Mouse (Mus musculus) heart, adult 2 months (tissue): Measurements from ENCODE around the gene Eif4e3. TPM values are rescaled to one million over a fixed set of nuclear protein-coding genes. Genes with fewer than 3 reads are reported as not detected.
A peak's percentile ranks its signal among the peaks of the same experiment; 100 is the strongest.

ENCODE experiments used
- DNase-seq, 2 experiments: peaks; one replicate each; pipeline ENCODE4 v3.0.0; 2021
- H3K27ac ChIP-seq: fragments of 200-600 bp; 2 replicates; pipeline ENCODE4 v1.8.1; 2022
- H3K27me3 ChIP-seq: fragments of 200-500 bp; 2 replicates; pipeline ENCODE4 v1.6.1; 2012; ENCODE audit warnings: mild to moderate bottlenecking, low read length, inconsistent platforms, mixed read lengths; ENCODE audit not compliant: control insufficient read depth, insufficient read depth
- H3K36me3 ChIP-seq: fragments of 200-500 bp; 2 replicates; pipeline ENCODE4 v1.6.1; 2012; ENCODE audit warnings: low read length, inconsistent platforms; ENCODE audit not compliant: control insufficient read depth, insufficient read depth
- H3K4me1 ChIP-seq: fragments of 200-500 bp; 2 replicates; pipeline ENCODE4 v1.6.1; 2011; ENCODE audit warnings: low read length; ENCODE audit not compliant: control insufficient read depth, insufficient read depth
- H3K4me3 ChIP-seq: fragments of 200-600 bp; 2 replicates; pipeline ENCODE4 v1.8.1; 2022
- H3K79me2 ChIP-seq: fragments of 200-500 bp; replicated peaks from 2 replicates; pipeline ENCODE4 v1.6.1; 2012; ENCODE audit warnings: mild to moderate bottlenecking, inconsistent platforms, low read length, moderate library complexity, mixed read lengths; ENCODE audit not compliant: control insufficient read depth, insufficient read depth
- H3K9ac ChIP-seq: fragments of 200-500 bp; 2 replicates; pipeline ENCODE4 v1.6.1; 2012; ENCODE audit warnings: low read depth, mild to moderate bottlenecking, control low read depth, inconsistent platforms, low read length, mixed read lengths
- CTCF ChIP-seq: fragments of 200-600 bp; IDR thresholded peaks from 2 replicates; pipeline ENCODE4 v1.8.1; 2022; ENCODE audit warnings: antibody characterized with exemption, mild to moderate bottlenecking, moderate library complexity
- EP300 ChIP-seq: fragments of 200-500 bp; IDR thresholded peaks from 2 replicates; pipeline ENCODE4 v1.6.1; 2011; ENCODE audit warnings: low read depth, low read length, control low read depth; ENCODE audit not compliant: insufficient read depth
- POLR2A ChIP-seq: fragments of 200-500 bp; IDR thresholded peaks from 2 replicates; pipeline ENCODE4 v1.6.1; 2011; ENCODE audit warnings: mild to moderate bottlenecking, low read depth, low read length, control low read depth; ENCODE audit not compliant: insufficient read depth
- WGBS: fragments of 180-500 bp; shearing (Covaris S2); methylation state at CpG from one replicate; pipeline ENCODE4 v1.1.7; 2018; 5-methylcytosine and 5-hydroxymethylcytosine counted together
- intact Hi-C: fragments of 180-260 bp; cut with DNase I; formaldehyde crosslinking; loops from one replicate; pipeline ENCODE4 v1.15.1; 2025
- polyA plus RNA-seq: library from polyadenylated mRNA; depleted of rRNA; stranded (reverse); fragments of >200 nt; gene quantifications from 2 replicates; pipeline ENCODE4 v1.2.3, GENCODE M21; 2012
- total RNA-seq, 2 experiments: library from RNA; stranded (reverse); gene quantifications; 2 replicates each; pipeline ENCODE4 v1.2.3; 2021

Gene Eif4e3
- total and polyA plus RNA-seq, 3 experiments: 24.2 to 45.8 (median 36.6) TPM

GRCm38 (mm10) chr6:99656088-99656487, 10.5 kb downstream of the Eif4e3 start:
- Histone ChIP-seq H3K36me3 (no peaks in the 10 kb centered on the region), H3K4me3 (no peak overlapping the region), H3K4me1 (peaks cover 4% of the 10 kb centered on the region), H3K79me2 (peaks cover 2% of the 10 kb centered on the region; the same call in 1 of the 2 replicates), H3K9ac (no peak overlapping the region), H3K27ac (no peak overlapping the region), H3K27me3 (no peaks in the 10 kb centered on the region)
- intact Hi-C loops: no loop called here
- 79% methylated on average over 2 of the region's 2 CpGs for WGBS
- TF ChIP-seq EP300 (no peak), POLR2A (no peak)
- DNase-seq: no peak

- H3K27ac ChIP-seq: no peak overlapping the region
- intact Hi-C loops: no loop called here
- peaks cover 4% of the 10 kb centered on the region for H3K4me1 ChIP-seq
- H3K27me3 ChIP-seq: no peaks in the 10 kb centered on the region
- 43% methylated on average over 7 of the region's 7 CpGs for WGBS
- H3K9ac ChIP-seq: no peak overlapping the region
- DNase-seq: no peak
- H3K4me3 ChIP-seq: no peak overlapping the region
- TF ChIP-seq POLR2A: no peak
- TF ChIP-seq EP300: no peak
- no peak for TF ChIP-seq CTCF
- H3K36me3 ChIP-seq: no peaks in the 10 kb centered on the region
- H3K79me2 ChIP-seq: peaks cover 2% of the 10 kb centered on the region; the same call in 1 of the 2 replicates
Observed at GRCm38 (mm10) chr6:99655488-99655887, 11.1 kb downstream of the Eif4e3 start.

GRCm38 (mm10) chr6:99654343-99654742, 12.2 kb downstream of the Eif4e3 start:
- peaks cover under 1% of the 10 kb centered on the region; the same call in 1 of the 2 replicates for H3K79me2 ChIP-seq
- H3K27ac ChIP-seq: no peak overlapping the region
- H3K4me1 ChIP-seq: peaks cover 4% of the 10 kb centered on the region
- TF ChIP-seq POLR2A (no peak), CTCF (no peak), EP300 (no peak)
- DNase-seq: no peak
- intact Hi-C loops: no loop called here
- H3K4me3 ChIP-seq: no peak overlapping the region
- no peak overlapping the region for H3K9ac ChIP-seq
- H3K36me3 ChIP-seq: no peaks in the 10 kb centered on the region
- WGBS: 37% methylated on average over 5 of the region's 5 CpGs
- no peaks in the 10 kb centered on the region for H3K27me3 ChIP-seq

- intact Hi-C loops: no loop called here
- Histone ChIP-seq H3K4me1 (peaks cover 4% of the 10 kb centered on the region), H3K27me3 (no peaks in the 10 kb centered on the region), H3K4me3 (no peak overlapping the region), H3K79me2 (0 out of 2 replicates have a peak, but pooled peaks cover 1% of the 10 kb centered on the region), H3K9ac (no peak overlapping the region), H3K27ac (no peak overlapping the region), H3K36me3 (no peaks in the 10 kb centered on the region)
- 77% methylated on average over 2 of the region's 2 CpGs for WGBS
- TF ChIP-seq EP300 (no peak), CTCF (peak; percentile 40), POLR2A (no peak)
- no peak for DNase-seq
Observed at GRCm38 (mm10) chr6:99652341-99652740, 14.2 kb downstream of the Eif4e3 start.

- intact Hi-C loops: no loop called here
- no peak overlapping the region for H3K9ac ChIP-seq
Observed at GRCm38 (mm10) chr6:99649307-99649706, 17.3 kb downstream of the Eif4e3 start.

GRCm38 (mm10) chr6:99646344-99646743, 20.2 kb downstream of the Eif4e3 start:
- Histone ChIP-seq H3K4me1 (peaks cover 7% of the 10 kb centered on the region), H3K4me3 (no peak overlapping the region), H3K27me3 (no peaks in the 10 kb centered on the region), H3K79me2 (0 out of 2 replicates have a peak, but pooled peaks cover 1% of the 10 kb centered on the region), H3K27ac (no peak overlapping the region), H3K36me3 (peaks cover 4% of the 10 kb centered on the region), H3K9ac (no peak overlapping the region)
- TF ChIP-seq CTCF: no peak
- no peak for TF ChIP-seq POLR2A
- no peak for TF ChIP-seq EP300
- DNase-seq: no peak
- 80% methylated on average over 10 of the region's 10 CpGs for WGBS
- intact Hi-C loops: no loop called here

More at GRCm38 (mm10) chr6:99649307-99649706, 17.3 kb downstream of the Eif4e3 start:
- peaks cover under 1% of the 10 kb centered on the region for H3K36me3 ChIP-seq
- H3K4me3 ChIP-seq: no peak overlapping the region
- no peak for DNase-seq
- peaks cover 4% of the 10 kb centered on the region for H3K4me1 ChIP-seq
- TF ChIP-seq EP300: no peak
- no peak for TF ChIP-seq CTCF
- no peak for TF ChIP-seq POLR2A
- 0 out of 2 replicates have a peak, but pooled peaks cover 1% of the 10 kb centered on the region for H3K79me2 ChIP-seq
- no peak overlapping the region for H3K27ac ChIP-seq
- H3K27me3 ChIP-seq: no peaks in the 10 kb centered on the region
- 82% methylated on average over 2 of the region's 2 CpGs for WGBS
